Mouse (Mus musculus) C2C12 (cell line): ENCODE data around the gene Nme9. TPM values are rescaled to one million over a fixed set of nuclear protein-coding genes. Genes with fewer than 3 reads are reported as not detected.

ENCODE experiments used
- H3K27me3 ChIP-seq: one replicate; pipeline ENCODE4 v1.6.1; 2011; ENCODE audit not compliant: control insufficient read depth, insufficient read depth, insufficient read length
- H3K36me3 ChIP-seq: one replicate; pipeline ENCODE4 v1.6.1; 2011; ENCODE audit not compliant: control insufficient read depth, insufficient read depth
- H3K4me3 ChIP-seq: one replicate; pipeline ENCODE4 v1.5.1; 2011; ENCODE audit warnings: mild to moderate bottlenecking, control low read depth; ENCODE audit not compliant: poor library complexity, insufficient read depth, severe bottlenecking
- H3K79me2 ChIP-seq: one replicate; pipeline ENCODE4 v1.6.1; 2011; ENCODE audit not compliant: control insufficient read depth, insufficient read depth
- H3K79me3 ChIP-seq: one replicate; pipeline ENCODE4 v1.6.1; 2011; ENCODE audit warnings: low read depth, control low read depth
- H3ac ChIP-seq: one replicate; pipeline ENCODE3; 2011; ENCODE audit warnings: low read depth; ENCODE audit not compliant: control insufficient read depth, insufficient read length
- CEBPB ChIP-seq: IDR thresholded peaks from one replicate; pipeline ENCODE4 v1.6.1; 2011; ENCODE audit warnings: low read depth, mild to moderate bottlenecking, control low read depth, moderate library complexity
- CTCF ChIP-seq: IDR thresholded peaks from one replicate; pipeline ENCODE4 v1.5.1; 2011; ENCODE audit not compliant: control insufficient read depth, insufficient read depth, insufficient read length
- FOSL1 ChIP-seq: IDR thresholded peaks from one replicate; pipeline ENCODE4 v1.8.0; 2011; ENCODE audit warnings: mild to moderate bottlenecking, low read length; ENCODE audit not compliant: poor library complexity, insufficient read depth, severe bottlenecking
- MAX ChIP-seq: IDR thresholded peaks from one replicate; pipeline ENCODE4 v1.6.1; 2011; ENCODE audit warnings: mild to moderate bottlenecking, control low read depth
- MYOD1 ChIP-seq: IDR thresholded peaks from one replicate; pipeline ENCODE4 v1.6.1; 2011; ENCODE audit warnings: low read depth; ENCODE audit not compliant: control insufficient read depth, insufficient read length
- MYOG ChIP-seq: IDR thresholded peaks from one replicate; pipeline ENCODE4 v1.6.1; 2011; ENCODE audit not compliant: control insufficient read depth, insufficient read length; ENCODE audit errors: extremely low read depth
- USF1 ChIP-seq: IDR thresholded peaks from one replicate; pipeline ENCODE4 v1.6.1; 2011; ENCODE audit warnings: low read depth, mild to moderate bottlenecking, control low read depth, moderate library complexity
- polyA plus RNA-seq: library from polyadenylated mRNA; unstranded; fragments of >200 nt; fragmentation: generic; extraction: Trizol; gene quantifications from one replicate; pipeline ENCODE4 v1.2.1, GENCODE M21; 2012; ENCODE audit warnings: missing spikeins

Gene Nme9
- polyA plus RNA-seq, 1 experiment = not detected

DNA sequence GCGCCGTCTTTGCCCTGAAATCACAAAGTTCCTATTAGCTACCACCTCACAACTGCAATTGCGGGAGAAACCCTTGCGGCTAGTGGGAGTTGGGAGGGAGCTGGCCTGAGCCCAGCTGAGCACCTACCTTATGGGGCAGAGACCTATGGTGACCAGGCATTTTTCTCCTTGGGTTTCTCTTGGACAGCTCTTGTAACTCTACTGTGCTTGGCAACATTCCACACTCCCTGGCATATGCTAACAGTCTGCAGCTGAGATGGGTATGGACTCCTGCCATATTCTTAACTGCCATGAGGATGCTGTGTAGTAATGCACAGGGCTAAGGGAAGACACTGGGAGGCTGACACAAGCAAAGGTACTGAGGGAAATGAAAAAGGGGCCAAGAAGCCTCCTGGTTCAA, 29.5 kb downstream of the Nme9 start:
- no peak for TF ChIP-seq FOSL1
- no peak for TF ChIP-seq MYOG
- TF ChIP-seq USF1 = no peak
- TF ChIP-seq MAX = no peak
- TF ChIP-seq CEBPB = no peak
- TF ChIP-seq CTCF = no peak
- TF ChIP-seq MYOD1 = no peak
- no peaks in the 10 kb centered on the region for H3K79me2 ChIP-seq

GRCm38 (mm10) chr9:99483191-99483590, 31.9 kb downstream of the Nme9 start:
- Histone ChIP-seq H3K36me3 (peaks cover 36% of the 10 kb centered on the region), H3K79me3 (no peaks in the 10 kb centered on the region), H3K27me3 (no peaks in the 10 kb centered on the region), H3K79me2 (no peaks in the 10 kb centered on the region), H3K4me3 (no peak overlapping the region), H3ac (no peak overlapping the region)
- TF ChIP-seq CEBPB = no peak
- no peak for TF ChIP-seq CTCF
- no peak for TF ChIP-seq MYOD1
- TF ChIP-seq USF1 = no peak
- TF ChIP-seq FOSL1 = no peak
- no peak for TF ChIP-seq MAX
- TF ChIP-seq MYOG = no peak

More for the DNA sequence above, 29.5 kb downstream of the Nme9 start:
- Histone ChIP-seq H3K79me3 (no peaks in the 10 kb centered on the region), H3ac (no peak overlapping the region), H3K4me3 (no peak overlapping the region), H3K27me3 (no peaks in the 10 kb centered on the region), H3K36me3 (peaks cover 17% of the 10 kb centered on the region)

- H3K27me3 ChIP-seq = no peaks in the 10 kb centered on the region
- peaks cover 36% of the 10 kb centered on the region for H3K36me3 ChIP-seq
- TF ChIP-seq CTCF = no peak
- no peak for TF ChIP-seq MAX
- TF ChIP-seq USF1 = no peak
- no peak for TF ChIP-seq MYOG
- TF ChIP-seq MYOD1 = no peak
- TF ChIP-seq FOSL1 = no peak
- TF ChIP-seq CEBPB = no peak
- H3K4me3 ChIP-seq = no peak overlapping the region
- no peak overlapping the region for H3ac ChIP-seq
- no peaks in the 10 kb centered on the region for H3K79me3 ChIP-seq
- H3K79me2 ChIP-seq = no peaks in the 10 kb centered on the region
These were observed 33.4 kb downstream of the Nme9 start for GRCm38 (mm10) chr9:99484632-99485031.

GRCm38 (mm10) chr9:99485144-99485543, 33.9 kb downstream of the Nme9 start:
- no peak for TF ChIP-seq USF1
- no peak for TF ChIP-seq MAX
- no peak for TF ChIP-seq FOSL1
- TF ChIP-seq MYOG = no peak
- no peak for TF ChIP-seq MYOD1
- no peak for TF ChIP-seq CTCF
- TF ChIP-seq CEBPB = no peak
- Histone ChIP-seq H3ac (no peak overlapping the region), H3K79me2 (no peaks in the 10 kb centered on the region), H3K27me3 (no peaks in the 10 kb centered on the region), H3K36me3 (peaks cover 36% of the 10 kb centered on the region), H3K4me3 (no peak overlapping the region), H3K79me3 (no peaks in the 10 kb centered on the region)

DNA sequence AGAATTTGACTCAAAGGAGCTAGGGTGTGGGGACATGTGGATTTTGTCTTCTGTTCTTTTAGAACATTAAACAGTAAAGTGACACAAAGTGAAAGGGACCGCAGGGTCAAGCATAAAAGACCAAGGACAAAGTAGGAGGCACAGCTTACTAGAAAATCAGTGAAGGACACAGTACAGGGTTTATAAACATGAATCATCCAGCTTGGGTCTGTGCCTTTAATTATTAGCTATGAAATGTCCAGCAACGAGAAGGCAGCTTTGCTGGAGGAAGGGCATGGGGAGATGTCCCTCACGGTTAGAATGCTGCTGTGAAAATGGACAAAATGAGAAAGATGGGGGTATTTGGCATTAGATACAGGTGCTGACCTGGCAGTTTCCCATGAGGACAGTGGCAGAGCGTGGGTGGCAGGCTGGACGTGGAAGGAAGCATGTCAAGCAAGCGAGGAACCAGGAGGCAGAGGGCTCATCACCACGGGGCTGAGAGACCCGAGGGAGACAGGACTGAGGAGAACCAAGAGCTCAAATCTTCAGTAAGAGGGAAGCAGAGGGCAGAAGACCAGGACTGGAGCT, 35.9 kb downstream of the Nme9 start:
- no peak for TF ChIP-seq CEBPB
- TF ChIP-seq MYOD1 = no peak
- TF ChIP-seq FOSL1 = no peak
- no peak for TF ChIP-seq USF1
- TF ChIP-seq MYOG = no peak
- no peak for TF ChIP-seq MAX
- TF ChIP-seq CTCF = no peak
- Histone ChIP-seq H3K4me3 (no peak overlapping the region), H3K36me3 (peaks cover 36% of the 10 kb centered on the region), H3K27me3 (no peaks in the 10 kb centered on the region), H3K79me2 (no peaks in the 10 kb centered on the region), H3ac (no peak overlapping the region), H3K79me3 (no peaks in the 10 kb centered on the region)

DNA sequence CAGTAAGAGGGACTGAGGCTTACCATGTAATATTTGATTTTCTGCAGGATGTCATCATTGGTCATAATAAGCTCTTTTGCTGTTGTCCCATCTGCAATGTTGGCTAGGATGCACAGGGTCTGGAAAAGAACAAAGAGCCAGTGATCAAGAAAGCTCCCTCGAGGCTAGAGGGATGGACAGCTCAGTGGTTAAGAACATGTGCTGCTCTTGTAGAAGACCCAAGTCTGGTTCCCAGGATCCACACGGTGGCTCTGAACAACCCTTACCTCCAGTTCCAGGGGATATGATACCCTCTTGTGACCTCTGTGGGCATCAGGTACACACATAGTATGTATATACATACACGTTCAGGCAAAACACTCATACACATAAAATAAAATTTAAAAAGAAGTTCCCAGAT, 36.6 kb downstream of the Nme9 start:
- Histone ChIP-seq H3K27me3 (no peaks in the 10 kb centered on the region), H3K79me2 (no peaks in the 10 kb centered on the region), H3K36me3 (peaks cover 36% of the 10 kb centered on the region), H3K4me3 (no peak overlapping the region), H3ac (no peak overlapping the region), H3K79me3 (no peaks in the 10 kb centered on the region)
- TF ChIP-seq MAX (no peak), MYOG (no peak), USF1 (no peak), CEBPB (no peak), MYOD1 (no peak), FOSL1 (no peak), CTCF (no peak)
